Mouse (Mus musculus) left cerebral cortex, postnatal 36 days (tissue): Measurements from ENCODE around the gene Sema4d. TPM values are rescaled to one million over a fixed set of nuclear protein-coding genes. Genes with fewer than 3 reads are reported as not detected.
A peak's percentile ranks its signal among the peaks of the same experiment; 100 is the strongest.

Experiments used
- DNase-seq, 2 experiments: peaks; one replicate each; pipeline ENCODE4 v3.0.0; 2021 to 2022; ENCODE audit warnings: low spot score in 2 of 2, mixed read lengths in 1 of 2
- intact Hi-C: fragments of 180-260 bp; cut with DNase I; formaldehyde crosslinking; loops from one replicate; pipeline ENCODE4 v1.15.1; 2025
- total RNA-seq, 2 experiments: library from RNA; stranded (reverse); gene quantifications; 2 replicates each; pipeline ENCODE4 v1.2.3; 2021

The Sema4d gene
- total RNA-seq, 2 experiments from 2014 or later: 91.0 to 94.2 TPM

- no peak for DNase-seq
- intact Hi-C loops: no loop called here
These were observed 24.8 kb upstream of the Sema4d start for GRCm38 (mm10) chr13:51818170-51818943.

- intact Hi-C loops: no loop called here
- peak in 1 of 2 experiments; percentile 29 for DNase-seq
These were observed 23.1 kb upstream of the Sema4d start for GRCm38 (mm10) chr13:51816559-51817041.

- no peak for DNase-seq
- intact Hi-C loops: no loop called here
These were observed 22.4 kb upstream of the Sema4d start for GRCm38 (mm10) chr13:51815865-51816504.

GRCm38 (mm10) chr13:51814646-51815045 lies 21.1 kb upstream of the Sema4d start:
- intact Hi-C loops: no loop called here
- no peak for DNase-seq

- intact Hi-C loops: no loop called here
These were observed 20.4 kb upstream of the Sema4d start for GRCm38 (mm10) chr13:51813621-51814615.

GRCm38 (mm10) chr13:51808141-51808540 lies 14.6 kb upstream of the Sema4d start:
- peak in 1 of 2 experiments; percentile 50 for DNase-seq
- intact Hi-C loops: no loop called here

More at GRCm38 (mm10) chr13:51813621-51814615, 20.4 kb upstream of the Sema4d start:
- DNase-seq: no peak

GRCm38 (mm10) chr13:51806220-51806619 lies 12.7 kb upstream of the Sema4d start:
- intact Hi-C loops: no loop called here
- no peak for DNase-seq

- intact Hi-C loops: no loop called here
- DNase-seq: no peak
These were observed 12.1 kb upstream of the Sema4d start for GRCm38 (mm10) chr13:51805634-51806033.

GRCm38 (mm10) chr13:51800921-51801320 lies 7.4 kb upstream of the Sema4d start:
- intact Hi-C loops: no loop called here
- DNase-seq: no peak

- no peak for DNase-seq
- intact Hi-C loops: no loop called here
These were observed 6.4 kb upstream of the Sema4d start for GRCm38 (mm10) chr13:51799735-51800522.

GRCm38 (mm10) chr13:51797899-51798746 lies 4.6 kb upstream of the Sema4d start:
- no peak for DNase-seq
- intact Hi-C loops: no loop called here

- DNase-seq: no peak
- intact Hi-C loops: no loop called here
These were observed 401 bp upstream of the Sema4d start for GRCm38 (mm10) chr13:51793948-51794347.

- intact Hi-C loops: no loop called here
- peak in 1 of 2 experiments; percentile 56 for DNase-seq
These were observed 670 bp downstream of the Sema4d start for GRCm38 (mm10) chr13:51792729-51793424.

GRCm38 (mm10) chr13:51792135-51792573 lies 1.4 kb downstream of the Sema4d start:
- intact Hi-C loops: no loop called here
- DNase-seq: no peak

- no peak for DNase-seq
- intact Hi-C loops: no loop called here
These were observed 1.9 kb downstream of the Sema4d start for GRCm38 (mm10) chr13:51791604-51792003.

- no peak for DNase-seq
- intact Hi-C loops: no loop called here
These were observed 2.8 kb downstream of the Sema4d start for GRCm38 (mm10) chr13:51790793-51791192.

- no peak for DNase-seq
- intact Hi-C loops: no loop called here
These were observed 5.7 kb downstream of the Sema4d start for GRCm38 (mm10) chr13:51787858-51788257.
